ENCODE assay signal across 13 mouse cellular contexts in genomic region chr4:52733141-52733540, GRCm38 (mm10).
"Had no signal": no experiment of that assay in that cellular context is flagged by ENCODE, and none has a peak within 500 bp of the region (broad histone marks: within the 10 kb centered on the region; RNA-seq: fewer than 3 reads in every experiment).

No protein-coding gene starts in this region.

- DNase-seq: heart, postnatal 36 days; kidney, adult 11 months; kidney, adult 18-20 months; kidney, adult 2 months; kidney, adult 8-10 months; kidney, adult 9 months; kidney, postnatal 10 days; kidney, postnatal 14 days; kidney, postnatal 25 days; kidney, postnatal 36 days; kidney, postnatal 4 days; layer of hippocampus, adult 9-11 months; layer of hippocampus, postnatal 36 days had no signal
